Mouse (Mus musculus) frontal cortex, postnatal 14 days (tissue): ENCODE data around the gene Gp5.

Source experiments
- DNase-seq, 2 experiments: peaks; one replicate each; pipeline ENCODE4 v3.0.0; 2022; ENCODE audit warnings: low spot score in 2 of 2

Gp5 gene

DNA sequence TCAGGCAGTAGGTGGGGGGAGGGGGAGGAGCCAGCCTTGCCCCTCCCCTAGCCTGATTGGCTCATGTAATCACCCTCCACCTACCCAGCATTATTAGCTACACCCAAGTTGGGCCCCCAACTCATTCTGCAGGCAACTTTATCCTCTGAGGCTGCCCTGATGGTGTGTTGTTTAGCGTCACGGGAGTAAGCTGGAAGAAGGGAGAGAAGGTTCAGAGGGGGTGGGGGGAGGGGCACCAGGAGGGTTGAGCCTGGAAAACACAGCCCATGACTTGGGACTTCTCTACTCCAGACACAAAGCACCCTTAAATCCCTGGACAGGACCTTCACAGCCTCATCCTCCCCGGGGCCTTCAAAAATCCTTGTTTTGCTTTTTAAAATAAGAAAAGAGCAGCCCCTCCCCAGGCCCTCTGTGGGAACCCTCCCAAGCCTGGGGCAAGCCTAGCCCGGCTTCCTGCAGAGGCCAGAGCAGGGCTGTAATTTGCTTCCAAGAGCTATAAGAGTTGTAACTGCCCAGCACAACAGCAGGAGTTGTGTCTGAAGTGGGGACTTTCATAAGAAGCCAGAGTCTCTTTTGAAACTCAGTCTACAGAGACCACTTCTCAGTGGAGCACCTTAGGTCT, 29.8 kb downstream of the Gp5 start:
- DNase-seq: no peak

DNA sequence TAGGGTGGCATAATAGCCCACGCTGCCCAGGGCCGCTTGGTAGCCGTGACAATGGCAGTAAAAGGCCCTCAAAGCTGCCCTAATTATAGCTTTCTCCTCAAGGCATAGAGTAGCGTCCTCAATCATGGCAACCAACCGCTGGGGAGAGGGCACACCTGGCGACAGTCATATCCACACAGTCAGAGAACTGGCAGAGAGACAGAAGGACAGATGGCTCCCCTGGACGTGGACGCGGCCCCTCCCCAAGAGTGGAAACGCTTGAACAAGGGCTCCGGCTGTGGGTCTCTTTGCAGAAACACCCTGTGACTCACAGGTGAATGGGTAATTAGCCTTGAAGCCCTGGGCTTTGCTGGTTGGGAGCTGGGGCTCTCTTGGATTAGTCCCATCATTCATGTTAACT, 32.2 kb downstream of the Gp5 start:
- DNase-seq: no peak

DNA sequence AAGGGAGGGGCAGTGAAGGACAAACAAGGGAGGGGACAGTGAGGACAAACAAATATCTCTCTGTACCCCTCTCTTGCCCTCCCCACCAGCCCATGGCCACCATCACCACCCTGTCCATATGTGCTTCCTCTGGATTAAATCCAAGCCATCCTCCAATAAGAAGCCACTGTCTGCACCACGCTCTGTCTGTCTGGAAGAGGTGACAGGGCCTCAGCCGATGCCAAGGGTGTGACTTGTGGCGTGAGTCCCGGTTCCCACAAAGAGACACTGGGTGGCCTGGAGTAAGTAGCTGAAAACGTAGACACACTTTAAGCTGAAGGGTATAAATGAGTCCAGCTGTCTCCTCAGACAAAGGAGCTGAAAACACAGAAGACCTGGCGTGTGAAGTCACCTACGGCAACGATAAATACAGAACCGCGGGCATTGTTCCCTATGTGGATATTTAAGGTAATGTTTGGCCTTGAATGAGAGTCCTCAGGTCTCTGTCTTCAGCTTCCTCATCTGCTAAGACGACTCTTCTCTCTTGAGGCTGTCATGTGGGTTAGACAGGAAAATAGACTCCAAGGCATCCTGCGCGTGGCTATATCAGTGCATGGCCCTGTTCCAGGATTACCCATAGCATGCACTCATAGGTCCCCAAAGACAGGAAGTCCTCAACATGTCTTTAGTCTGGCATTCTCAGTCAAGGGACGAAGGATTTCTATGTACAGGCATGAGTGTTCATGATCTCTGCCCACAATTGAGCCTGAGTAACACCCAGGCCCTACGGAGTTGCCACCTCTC, 34.8 kb downstream of the Gp5 start:
- no peak for DNase-seq

DNA sequence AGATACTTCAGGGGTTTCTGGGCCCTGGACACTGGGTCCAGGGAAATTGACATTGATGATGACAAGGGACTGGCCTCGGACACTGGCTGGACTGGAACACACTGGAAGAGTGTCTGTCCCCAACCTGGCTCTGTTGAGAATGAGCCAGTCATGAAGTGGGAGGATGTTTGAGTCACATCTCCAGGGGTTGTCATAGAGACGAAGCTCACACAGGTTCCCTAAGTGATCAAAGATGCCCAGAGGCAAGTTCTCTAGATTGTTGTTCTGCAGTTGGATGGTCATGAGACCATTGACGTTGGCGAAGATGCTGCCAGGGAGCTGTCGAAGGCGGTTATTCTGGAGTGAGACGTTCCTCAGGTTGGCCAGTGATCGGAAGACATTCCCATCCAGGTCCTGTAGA, 37.5 kb downstream of the Gp5 start:
- DNase-seq: no peak

DNA sequence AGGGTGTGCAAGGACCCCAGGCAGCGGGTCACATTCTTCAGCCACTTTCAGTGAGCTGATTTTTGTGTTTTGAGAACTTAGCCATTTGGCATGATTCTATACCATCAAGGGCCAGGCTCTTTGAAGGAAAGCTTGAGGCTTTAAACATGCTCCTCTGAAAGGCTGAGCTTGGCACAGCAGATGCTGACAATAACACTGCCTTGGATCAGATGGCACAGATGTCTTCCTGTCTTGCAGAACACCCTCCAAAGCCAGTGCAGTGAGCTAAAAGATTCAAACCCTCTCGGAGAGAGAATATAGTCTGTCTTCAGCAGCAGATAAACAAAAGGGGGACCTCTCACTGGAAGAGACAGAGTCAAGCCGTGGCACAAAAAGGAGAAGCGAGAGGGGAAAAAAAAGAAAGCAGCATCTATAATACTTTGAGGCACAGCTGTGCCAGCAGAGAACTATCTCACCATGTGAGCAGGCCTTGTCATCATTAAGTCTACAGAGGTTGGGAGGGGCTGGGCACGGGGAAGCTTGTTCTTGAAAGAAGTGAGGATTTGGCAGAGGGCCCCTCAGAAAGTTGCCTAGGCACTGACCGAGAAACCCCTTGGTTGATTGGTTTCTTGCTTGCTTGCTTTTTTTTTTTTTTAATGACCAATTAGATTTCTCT, 38.5 kb downstream of the Gp5 start:
- no peak for DNase-seq

DNA sequence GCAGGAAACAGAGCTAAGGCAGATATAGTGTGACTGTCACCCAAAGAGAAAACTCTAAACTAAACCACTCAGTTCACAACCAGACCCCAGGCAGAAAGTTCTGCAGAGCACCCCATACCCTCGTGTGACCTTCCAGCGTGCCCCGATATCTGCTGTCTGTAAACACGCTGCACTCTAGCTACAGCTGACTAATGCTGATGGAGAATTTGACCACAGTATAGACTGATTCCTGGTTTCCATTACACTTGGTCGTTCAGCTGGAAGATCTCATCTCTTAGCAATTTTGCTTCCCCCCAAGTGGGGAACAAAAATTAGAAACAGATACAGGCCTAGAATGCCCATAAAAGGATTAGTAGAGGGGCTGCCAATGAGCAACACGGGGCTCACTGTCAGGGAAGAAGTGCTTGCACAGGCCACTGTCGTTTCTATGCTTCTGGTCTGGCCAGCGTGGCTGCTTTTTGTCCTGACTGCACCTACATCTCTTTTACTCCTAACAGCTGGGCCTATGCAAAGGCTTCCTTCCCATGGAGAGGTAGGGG, 39.3 kb downstream of the Gp5 start:
- no peak for DNase-seq

DNA sequence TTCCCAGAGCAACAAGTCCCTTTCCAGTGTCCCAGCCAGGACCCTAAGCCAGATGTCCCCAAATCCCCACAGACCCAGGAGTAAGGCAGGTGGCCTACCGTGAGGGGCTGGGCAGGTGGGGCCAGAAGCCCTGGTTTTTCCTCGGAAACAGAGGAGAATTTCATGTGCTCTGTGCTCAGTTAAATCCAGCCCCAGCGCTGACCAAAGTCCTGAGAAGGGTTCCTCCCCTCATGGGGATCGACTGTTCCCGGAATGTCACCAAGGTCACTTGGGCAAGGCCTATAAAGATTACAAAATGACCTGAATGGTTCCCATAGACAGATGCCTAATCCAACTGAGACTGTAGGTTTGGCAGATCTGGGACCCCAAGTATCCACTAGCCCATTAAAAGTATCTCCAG, 43.2 kb downstream of the Gp5 start, which contains the start of gene Cpn2:
Gene Cpn2 (minus strand): TSS at position 141 of the 400 bp plus-strand sequence.
- DNase-seq: no peak

DNA sequence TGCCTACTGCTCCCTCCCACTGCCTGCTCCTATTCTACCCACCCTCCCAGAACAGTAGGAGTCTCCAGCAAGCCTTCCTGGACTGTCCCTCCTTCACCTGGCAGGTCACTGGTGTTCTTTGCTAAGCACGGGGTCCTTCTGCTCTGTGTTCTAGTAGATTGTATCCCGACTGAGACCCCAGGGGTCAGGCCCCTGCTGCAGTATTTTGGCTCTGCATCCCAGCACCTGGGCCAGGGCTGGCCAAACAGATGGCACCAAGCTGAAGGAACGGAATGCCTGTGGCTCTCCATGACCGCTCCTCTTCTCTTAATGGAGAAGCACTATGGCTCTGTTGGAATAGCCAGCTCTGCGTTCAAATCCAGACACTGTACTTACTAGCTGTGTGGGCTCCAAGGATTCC, 44.0 kb downstream of the Gp5 start:
- DNase-seq: no peak

DNA sequence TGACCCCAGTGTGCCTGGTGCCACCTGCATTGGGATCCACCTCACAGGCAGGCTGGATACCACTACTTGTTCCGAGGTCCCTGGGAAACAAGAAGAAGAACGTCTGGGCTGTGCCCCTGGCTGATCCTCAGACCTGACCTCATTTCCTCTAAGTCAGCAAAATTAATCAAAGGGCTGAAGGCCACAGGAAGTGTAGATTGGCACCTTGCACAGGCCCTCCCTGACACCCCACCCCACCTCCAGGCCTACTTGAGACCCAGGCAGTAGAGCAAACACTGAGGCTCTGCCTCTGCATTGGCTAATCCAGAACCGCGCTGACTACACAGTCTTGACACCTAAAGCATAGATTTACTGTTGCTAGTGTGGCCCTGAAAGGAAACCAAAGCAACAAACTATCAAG, 45.0 kb downstream of the Gp5 start:
- no peak for DNase-seq

DNA sequence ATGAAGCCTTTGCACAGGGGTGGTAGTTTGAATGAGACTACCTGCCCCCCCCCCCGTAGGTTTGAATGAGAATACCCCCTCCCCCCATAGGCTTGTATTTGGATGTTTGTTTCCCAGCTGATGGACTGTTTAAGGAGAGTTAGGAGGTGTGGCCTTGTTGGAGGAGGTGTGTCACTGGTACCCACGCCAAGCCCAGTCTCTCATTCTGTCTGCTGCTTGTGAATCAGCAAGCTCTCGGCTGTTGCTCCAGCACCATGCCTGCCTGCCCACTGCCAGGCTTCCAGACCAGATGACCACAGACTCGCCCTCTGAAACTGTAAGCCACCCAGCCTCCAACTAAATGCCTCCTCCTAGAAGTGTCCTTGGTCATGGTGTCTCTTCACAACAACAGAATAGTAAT, 47.4 kb downstream of the Gp5 start:
- no peak for DNase-seq

DNA sequence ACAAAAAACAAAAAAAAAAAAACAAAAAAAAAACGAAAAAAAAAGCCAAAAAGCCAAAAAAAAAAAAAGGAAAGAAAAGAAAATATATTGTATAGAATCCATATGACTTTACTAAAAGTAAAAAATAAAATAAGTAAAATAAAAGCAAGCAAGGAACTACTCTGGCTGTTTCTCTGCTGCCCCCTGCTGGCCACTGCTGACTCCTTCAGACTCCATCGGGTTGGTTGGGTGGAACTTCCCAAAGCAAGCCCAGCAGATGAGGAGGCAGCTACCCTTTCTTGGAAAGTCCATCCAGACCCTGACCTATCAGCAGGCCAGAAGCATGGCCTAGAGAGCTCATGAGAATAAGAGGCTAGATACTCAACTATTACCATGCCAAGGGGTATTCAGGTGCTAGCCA, 47.9 kb downstream of the Gp5 start:
- peak in 1 of 2 experiments; percentile 69 for DNase-seq

DNA sequence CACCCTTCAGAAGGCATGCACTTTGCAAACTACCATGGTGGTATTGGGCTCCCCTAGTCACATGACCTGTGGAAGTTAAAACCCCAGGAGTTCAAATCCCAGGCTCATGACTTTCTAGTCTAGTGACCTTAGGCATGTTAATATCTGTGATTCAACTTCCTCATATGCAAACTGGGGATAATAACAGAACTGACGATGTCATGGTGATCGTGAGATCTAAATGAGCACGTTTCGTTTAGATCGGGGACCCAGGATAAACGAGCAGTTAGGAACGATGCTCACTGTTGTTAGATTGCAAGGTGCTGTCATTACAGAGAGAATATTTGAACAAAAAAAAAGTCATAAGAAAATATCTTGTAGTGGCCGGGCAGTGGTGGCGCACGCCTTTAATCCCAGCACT, 48.4 kb downstream of the Gp5 start:
- no peak for DNase-seq

DNA sequence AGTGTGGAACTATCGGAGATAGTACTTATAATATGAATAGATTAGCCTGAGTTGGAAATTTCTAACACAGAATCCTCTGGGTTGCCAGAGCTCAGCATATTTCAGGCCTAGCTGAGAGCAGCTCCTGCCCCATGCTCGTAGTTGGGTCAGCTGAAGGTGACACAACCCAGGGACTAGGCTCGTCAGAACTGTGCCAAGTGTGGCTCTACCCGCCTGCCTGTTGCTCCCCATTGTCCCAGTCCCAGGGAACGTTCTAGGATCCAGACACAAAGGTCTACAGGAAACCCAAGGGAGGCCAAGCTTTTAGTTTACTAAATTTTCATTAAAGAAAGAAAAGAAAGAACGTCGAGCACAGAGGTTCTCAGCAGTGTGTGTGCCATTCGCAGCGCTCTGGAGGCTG, 49.2 kb downstream of the Gp5 start:
- no peak for DNase-seq

DNA sequence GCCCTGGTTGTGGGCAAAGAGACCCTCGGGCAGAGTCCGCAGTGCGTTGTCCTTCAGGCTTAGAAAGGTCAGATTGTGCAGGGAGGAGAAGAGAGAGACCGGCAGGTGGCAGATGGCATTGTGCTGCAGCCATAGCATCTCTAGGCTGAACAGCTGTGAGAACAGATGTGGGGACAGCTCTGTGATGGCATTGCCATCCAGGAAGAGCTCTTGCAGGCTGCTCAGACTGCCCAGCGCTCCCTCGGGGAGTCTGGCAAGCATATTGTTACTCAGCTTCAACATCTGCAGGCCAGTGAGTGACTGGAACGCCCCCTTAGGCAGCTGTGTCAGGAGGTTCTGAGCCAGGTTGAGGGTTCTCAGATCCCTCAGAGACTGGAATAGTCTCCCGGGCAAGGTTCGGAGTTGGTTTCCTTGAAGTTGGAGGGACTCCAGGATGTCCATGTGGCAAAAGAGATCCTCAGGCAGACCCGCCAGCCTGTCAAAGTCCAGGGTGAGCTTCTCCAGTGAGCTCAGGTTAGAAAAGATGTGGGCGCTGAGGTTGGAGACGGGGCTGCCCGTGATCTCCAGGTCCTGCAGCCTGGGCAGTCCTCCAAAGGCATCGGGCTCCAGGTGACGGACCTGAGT, 50.5 kb downstream of the Gp5 start:
- no peak for DNase-seq

DNA sequence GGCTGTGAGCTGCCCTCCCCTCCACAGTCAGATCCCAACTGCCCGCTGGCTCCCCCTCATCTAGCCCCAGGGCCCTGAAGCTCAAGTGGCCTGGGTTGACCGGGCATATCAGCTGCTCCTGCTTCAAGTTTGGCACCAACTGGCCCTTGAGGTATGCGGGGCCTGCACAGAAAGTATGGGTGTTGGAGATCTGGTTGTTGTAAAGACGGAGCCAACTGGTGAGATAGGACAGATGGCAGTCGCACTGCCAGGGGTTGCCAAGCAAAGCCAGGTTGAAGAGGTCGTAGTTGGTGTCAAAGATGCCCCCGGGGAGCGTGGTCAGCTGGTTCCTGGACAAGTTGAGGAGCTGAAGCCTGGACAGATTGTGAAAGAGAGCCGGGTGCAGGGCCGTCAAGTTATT, 51.1 kb downstream of the Gp5 start:
- DNase-seq: no peak

DNA sequence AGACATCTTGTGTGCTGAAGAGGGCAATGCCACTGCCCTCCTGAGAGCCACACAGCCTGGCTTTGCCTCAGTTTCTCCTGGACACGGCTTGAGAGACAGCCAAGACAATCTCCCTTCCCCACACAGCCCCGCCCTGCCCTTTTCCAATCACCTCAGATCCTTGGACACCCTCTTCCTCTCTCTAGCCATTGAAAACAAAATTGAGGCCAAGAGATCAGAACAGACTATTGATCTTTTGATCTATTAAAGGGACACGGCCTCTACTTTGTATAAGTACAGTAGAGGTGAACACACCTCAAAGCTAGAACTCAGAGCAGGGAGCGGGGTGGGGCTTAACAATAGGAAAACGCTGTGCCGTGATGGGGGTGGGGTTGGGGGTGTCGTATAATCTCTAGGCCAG, 52.1 kb downstream of the Gp5 start:
- DNase-seq: no peak

DNA sequence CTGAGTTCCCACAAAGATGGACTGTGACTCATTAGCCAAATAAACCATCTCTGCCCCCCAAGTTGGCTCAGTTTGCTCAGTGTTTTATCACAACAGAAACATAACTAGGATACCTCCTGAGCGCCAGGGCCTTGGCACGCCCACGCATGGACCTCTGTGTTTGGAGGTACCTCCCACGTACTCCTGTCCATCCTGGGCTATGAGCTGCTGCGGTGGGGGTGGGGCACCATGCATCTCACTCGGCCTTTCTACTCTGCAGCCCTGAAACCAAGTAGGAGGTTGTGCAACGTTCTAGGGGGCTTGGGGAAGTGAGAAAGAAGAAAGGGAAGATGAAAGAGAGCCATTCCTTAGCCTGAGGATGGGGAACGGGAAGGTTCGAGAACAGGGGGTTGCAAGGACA, 52.9 kb downstream of the Gp5 start:
- DNase-seq: no peak
